Mouse (Mus musculus): ENCODE results near the gene Pde8b. TPM values are rescaled to one million over a fixed set of nuclear protein-coding genes. Genes with fewer than 3 reads are reported as not detected.

Gene Pde8b
- polyA plus RNA-seq, 1 experiment, result 6.3 TPM

DNA sequence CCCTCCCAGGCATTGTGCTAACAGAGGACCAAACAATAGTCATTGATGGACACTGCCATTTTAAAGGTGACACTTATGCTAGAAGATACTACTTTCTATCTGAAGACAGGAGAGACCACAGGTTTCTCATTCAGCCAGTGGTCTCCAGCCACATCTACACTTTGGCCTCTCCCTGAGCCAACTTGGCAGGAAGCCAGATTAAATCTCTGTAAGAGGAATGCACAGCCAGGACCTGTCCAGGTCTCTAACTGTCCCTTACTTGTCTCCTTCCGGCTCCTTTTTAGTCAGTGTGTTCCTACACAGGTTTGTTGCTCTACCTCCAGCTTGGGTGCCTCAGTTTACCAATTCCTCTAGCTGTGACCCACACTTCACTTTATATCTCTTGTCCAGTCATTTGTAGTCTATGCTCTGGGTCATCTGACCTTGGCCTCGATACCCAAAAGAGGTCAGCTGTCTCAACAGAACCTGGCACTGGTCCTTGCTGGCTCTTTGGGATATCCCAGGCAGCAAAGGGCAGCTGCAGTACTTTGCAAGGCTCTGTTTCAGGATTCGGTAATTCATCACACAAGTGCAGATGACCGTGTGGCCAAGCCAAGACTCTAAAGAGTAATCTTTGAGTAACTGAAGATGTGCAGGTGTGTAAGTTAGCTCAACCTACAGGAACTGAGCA is 124.5 kb downstream of the Pde8b start:
- 76% methylated on average over 4 of the region's 4 CpGs for WGBS
- H3K4me3 ChIP-seq (replicated peaks; ENCODE audit: control insufficient read depth, low read depth, low read length), result no peak overlapping the region
- TF ChIP-seq POLR2A (IDR thresholded peaks at IDR 0.05; ENCODE audit: borderline replicate concordance, control insufficient read depth, low read depth, low read length) (no peak), CTCF (IDR thresholded peaks at IDR 0.05; ENCODE audit: control insufficient read depth, insufficient read depth, low read length) (no peak)
- H3K4me1 ChIP-seq (ENCODE audit: control insufficient read depth, insufficient read depth, low read length), result no peaks in the 10 kb centered on the region
- no peak overlapping the region for H3K27ac ChIP-seq (ENCODE audit: control insufficient read depth, insufficient read depth, low read depth, low read length, poor library complexity)

DNA sequence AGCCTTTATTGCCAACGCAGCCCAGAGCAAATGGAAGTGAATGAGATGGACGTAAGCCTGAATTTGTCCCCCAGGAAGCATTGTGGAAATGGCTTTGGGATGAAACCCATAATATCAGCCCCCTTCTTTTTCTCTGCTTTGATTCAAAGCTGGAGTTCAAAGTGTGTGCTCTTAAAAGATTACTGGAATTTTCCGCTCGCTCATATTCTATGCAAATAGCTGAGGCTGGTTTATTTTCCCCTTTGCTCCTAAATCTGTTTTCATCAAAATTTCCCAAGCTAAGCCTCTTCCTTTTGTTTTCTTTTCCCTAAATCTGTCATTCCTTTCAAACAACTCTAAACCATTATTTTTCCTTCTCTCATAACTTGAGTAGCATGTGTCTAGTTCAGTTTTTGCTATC is 129.6 kb downstream of the Pde8b start:
- no peak overlapping the region for H3K4me3 ChIP-seq (replicated peaks; ENCODE audit: control insufficient read depth, low read depth, low read length)
- TF ChIP-seq POLR2A (IDR thresholded peaks at IDR 0.05; ENCODE audit: borderline replicate concordance, control insufficient read depth, low read depth, low read length) (no peak), CTCF (IDR thresholded peaks at IDR 0.05; ENCODE audit: control insufficient read depth, insufficient read depth, low read length) (no peak)
- 86% methylated on average over 4 of the region's 4 CpGs for WGBS
- no peaks in the 10 kb centered on the region for H3K4me1 ChIP-seq (ENCODE audit: control insufficient read depth, insufficient read depth, low read length)
- H3K27ac ChIP-seq (ENCODE audit: control insufficient read depth, insufficient read depth, low read depth, low read length, poor library complexity), result no peak overlapping the region

DNA sequence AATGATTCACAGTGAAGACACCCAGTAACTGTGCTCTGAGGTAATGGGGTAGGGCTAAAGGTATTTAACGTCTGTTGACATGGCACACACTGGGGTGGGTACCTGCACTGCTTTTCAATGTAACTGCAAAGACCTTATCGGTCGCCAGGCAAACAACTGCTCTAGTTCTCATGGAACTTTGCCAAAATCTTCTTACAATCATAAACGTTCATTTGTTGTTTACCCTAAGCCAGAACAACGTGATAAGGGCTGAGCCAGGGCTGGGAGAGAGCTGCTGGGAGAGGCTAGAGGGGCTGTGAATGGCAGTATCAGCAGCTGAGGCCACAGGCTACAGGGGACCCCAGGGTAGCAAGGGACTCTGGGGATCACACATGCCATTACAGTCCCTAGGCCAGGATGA is 136.4 kb downstream of the Pde8b start:
- 51% methylated on average over 5 of the region's 5 CpGs for WGBS
- TF ChIP-seq CTCF (IDR thresholded peaks at IDR 0.05; ENCODE audit: control insufficient read depth, insufficient read depth, low read length), result no peak
- no peak for TF ChIP-seq POLR2A (IDR thresholded peaks at IDR 0.05; ENCODE audit: borderline replicate concordance, control insufficient read depth, low read depth, low read length)
- H3K4me1 ChIP-seq (ENCODE audit: control insufficient read depth, insufficient read depth, low read length), result no peaks in the 10 kb centered on the region
- H3K4me3 ChIP-seq (replicated peaks; ENCODE audit: control insufficient read depth, low read depth, low read length), result no peak overlapping the region
- no peak overlapping the region for H3K27ac ChIP-seq (ENCODE audit: control insufficient read depth, insufficient read depth, low read depth, low read length, poor library complexity)

DNA sequence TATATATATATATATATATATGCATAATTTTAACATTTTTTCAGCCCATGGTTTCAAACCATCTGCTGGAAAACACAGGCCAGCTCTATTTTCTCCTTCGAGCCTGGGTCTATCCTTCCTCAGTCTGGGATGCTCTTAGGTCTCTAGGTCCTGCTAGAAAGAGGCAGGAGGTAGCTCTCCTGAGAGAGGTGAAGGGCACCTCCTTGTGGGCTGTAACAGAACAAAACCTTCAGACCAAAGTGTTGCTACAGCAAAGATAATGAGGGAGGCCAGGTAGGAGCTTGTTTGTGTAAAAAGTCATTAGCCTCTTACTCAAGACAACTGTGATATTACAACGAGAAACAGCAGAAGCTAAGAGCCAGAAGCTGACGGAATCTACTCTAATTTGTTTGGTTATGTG is 140.6 kb downstream of the Pde8b start:
- TF ChIP-seq CTCF (IDR thresholded peaks at IDR 0.05; ENCODE audit: control insufficient read depth, insufficient read depth, low read length) (no peak), POLR2A (IDR thresholded peaks at IDR 0.05; ENCODE audit: borderline replicate concordance, control insufficient read depth, low read depth, low read length) (no peak)
- no peak overlapping the region for H3K27ac ChIP-seq (ENCODE audit: control insufficient read depth, insufficient read depth, low read depth, low read length, poor library complexity)
- 55% methylated on average over 3 of the region's 3 CpGs for WGBS
- H3K4me3 ChIP-seq (replicated peaks; ENCODE audit: control insufficient read depth, low read depth, low read length), result no peak overlapping the region
- H3K4me1 ChIP-seq (ENCODE audit: control insufficient read depth, insufficient read depth, low read length), result no peaks in the 10 kb centered on the region

DNA sequence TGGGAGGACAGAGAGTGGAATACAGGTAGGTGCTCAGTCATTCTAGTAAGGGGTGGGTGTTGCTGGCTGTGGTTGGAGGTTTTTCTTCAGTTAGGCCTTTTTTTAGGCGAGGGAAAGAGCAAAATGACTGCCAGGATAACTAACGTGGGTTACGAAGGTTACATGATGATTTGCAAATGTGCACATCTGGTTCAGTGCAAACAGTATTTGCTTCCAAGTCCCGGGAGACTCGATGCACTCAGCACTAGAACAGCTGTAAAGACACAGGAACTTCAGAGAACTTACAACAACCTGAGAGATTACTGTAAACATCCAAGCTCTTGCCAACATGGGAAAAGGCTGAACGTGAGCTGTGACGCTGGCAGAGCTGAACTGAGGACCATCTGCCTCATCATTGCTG is 142.1 kb downstream of the Pde8b start:
- Histone ChIP-seq H3K27ac (ENCODE audit: control insufficient read depth, insufficient read depth, low read depth, low read length, poor library complexity) (no peak overlapping the region), H3K4me3 (replicated peaks; ENCODE audit: control insufficient read depth, low read depth, low read length) (no peak overlapping the region), H3K4me1 (ENCODE audit: control insufficient read depth, insufficient read depth, low read length) (no peaks in the 10 kb centered on the region)
- no peak for TF ChIP-seq CTCF (IDR thresholded peaks at IDR 0.05; ENCODE audit: control insufficient read depth, insufficient read depth, low read length)
- TF ChIP-seq POLR2A (IDR thresholded peaks at IDR 0.05; ENCODE audit: borderline replicate concordance, control insufficient read depth, low read depth, low read length), result no peak
- 67% methylated on average over 7 of the region's 7 CpGs for WGBS

DNA sequence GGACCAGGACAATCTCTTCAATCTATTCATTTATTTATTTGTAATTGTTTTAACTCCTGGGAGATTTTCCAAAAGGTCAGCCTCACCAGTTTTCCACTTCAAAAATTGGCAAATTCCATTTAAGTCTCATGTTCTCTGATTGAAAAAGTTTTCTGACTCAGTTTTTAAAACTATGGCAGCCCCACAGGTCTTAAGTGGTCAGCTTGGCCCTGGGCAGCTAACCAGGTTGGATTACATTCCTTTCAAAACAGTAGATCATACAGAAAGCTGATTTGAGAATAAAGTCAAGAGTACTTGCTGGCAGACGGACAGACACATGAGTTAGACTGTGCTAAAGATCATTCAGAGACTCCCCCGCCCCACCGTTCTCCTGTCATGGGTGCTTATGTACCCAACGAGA is 145.3 kb downstream of the Pde8b start:
- H3K4me3 ChIP-seq (replicated peaks; ENCODE audit: control insufficient read depth, low read depth, low read length), result no peak overlapping the region

DNA sequence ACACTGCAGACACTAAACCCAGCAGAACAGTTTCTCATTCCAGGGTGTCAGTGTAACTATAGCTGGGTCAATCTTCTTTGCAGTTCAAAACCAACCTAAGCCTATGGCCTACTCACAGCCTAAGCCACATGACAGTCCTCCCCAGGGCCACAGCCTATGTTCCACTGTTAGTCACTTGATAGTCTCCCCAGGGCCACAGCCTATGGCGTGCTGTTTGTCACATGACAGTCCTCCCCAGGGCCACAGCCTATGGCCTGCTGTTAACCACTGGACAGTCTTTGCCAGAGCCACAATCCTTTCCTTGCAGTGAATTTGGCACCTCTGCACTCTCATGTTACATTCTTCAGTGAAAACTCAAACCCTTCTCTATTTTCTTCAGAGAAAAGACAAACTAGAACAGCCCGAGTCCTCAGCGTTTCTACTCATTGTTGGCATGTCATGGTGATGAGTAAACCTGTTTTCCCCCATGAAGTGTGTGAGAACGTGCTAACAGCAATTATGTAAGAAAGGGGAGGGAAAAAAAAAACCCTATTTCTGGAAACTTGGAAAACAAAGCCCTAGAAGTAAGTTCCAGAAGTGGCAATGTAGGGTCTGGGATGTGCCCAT is 147.0 kb downstream of the Pde8b start:
- Histone ChIP-seq H3K4me1 (ENCODE audit: control insufficient read depth, insufficient read depth, low read length) (no peaks in the 10 kb centered on the region), H3K4me3 (replicated peaks; ENCODE audit: control insufficient read depth, low read depth, low read length) (no peak overlapping the region), H3K27ac (ENCODE audit: control insufficient read depth, insufficient read depth, low read depth, low read length, poor library complexity) (no peak overlapping the region)
- WGBS, result 73% methylated on average over 4 of the region's 4 CpGs
- no peak for TF ChIP-seq CTCF (IDR thresholded peaks at IDR 0.05; ENCODE audit: control insufficient read depth, insufficient read depth, low read length)
- TF ChIP-seq POLR2A (IDR thresholded peaks at IDR 0.05; ENCODE audit: borderline replicate concordance, control insufficient read depth, low read depth, low read length), result no peak

More for the DNA sequence above, 145.3 kb downstream of the Pde8b start:
- 80% methylated on average over 4 of the region's 4 CpGs for WGBS
- no peak overlapping the region for H3K27ac ChIP-seq (ENCODE audit: control insufficient read depth, insufficient read depth, low read depth, low read length, poor library complexity)
- TF ChIP-seq CTCF (IDR thresholded peaks at IDR 0.05; ENCODE audit: control insufficient read depth, insufficient read depth, low read length), result no peak
- TF ChIP-seq POLR2A (IDR thresholded peaks at IDR 0.05; ENCODE audit: borderline replicate concordance, control insufficient read depth, low read depth, low read length), result no peak
- H3K4me1 ChIP-seq (ENCODE audit: control insufficient read depth, insufficient read depth, low read length), result no peaks in the 10 kb centered on the region

DNA sequence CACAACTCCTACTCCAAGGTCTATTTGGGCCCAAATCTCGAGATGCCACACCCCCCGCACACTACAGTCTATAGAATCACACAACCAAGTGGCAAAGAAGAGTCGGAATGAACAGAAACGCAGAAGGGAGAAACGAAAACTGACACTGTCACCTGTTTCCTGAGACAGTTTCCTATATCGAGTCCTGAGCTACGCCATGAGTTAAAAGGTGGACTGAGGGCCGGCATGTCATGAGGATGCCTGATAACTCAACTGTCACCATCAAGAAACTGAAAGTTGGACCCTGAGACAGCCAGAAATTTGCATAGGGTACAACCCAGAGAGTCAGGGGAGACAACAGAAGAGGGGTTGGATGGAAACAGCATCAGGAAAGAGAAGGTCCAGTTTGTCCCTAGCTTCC is 148.8 kb downstream of the Pde8b start:
- 68% methylated on average over 8 of the region's 8 CpGs for WGBS
- H3K4me3 ChIP-seq (replicated peaks; ENCODE audit: control insufficient read depth, low read depth, low read length), result no peak overlapping the region
- TF ChIP-seq CTCF (IDR thresholded peaks at IDR 0.05; ENCODE audit: control insufficient read depth, insufficient read depth, low read length) (no peak), POLR2A (IDR thresholded peaks at IDR 0.05; ENCODE audit: borderline replicate concordance, control insufficient read depth, low read depth, low read length) (no peak)
- no peaks in the 10 kb centered on the region for H3K4me1 ChIP-seq (ENCODE audit: control insufficient read depth, insufficient read depth, low read length)
- no peak overlapping the region for H3K27ac ChIP-seq (ENCODE audit: control insufficient read depth, insufficient read depth, low read depth, low read length, poor library complexity)

Data from bone marrow, adult 2 months (tissue).